Comparison of ENCODE assay signal across 8 mouse cellular contexts in genomic region chr5:124531583-124531930, GRCm38 (mm10). TPM values are rescaled to one million over a fixed set of nuclear protein-coding genes. Genes with fewer than 3 reads are reported as not detected.
A peak's percentile ranks its signal among the peaks of the same experiment; 100 is the strongest.
DNase-seq lines count a peak whose midpoint lies in the region; ATAC-seq and TF ChIP-seq lines count a peak whose summit lies in the region.

No protein-coding gene starts in this region.

- H3K9ac ChIP-seq in embryonic facial prominence, embryonic 11.5 days (replicated peaks; ENCODE audit: low read length), result peak overlapping the region; percentile 53
- peak overlapping the region; percentile 79 for H3K9ac ChIP-seq in midbrain, postnatal 0 days (replicated peaks; ENCODE audit: low read length, poor library complexity, severe bottlenecking)

- intact Hi-C loops in left cerebral cortex, adult 2 months (cut with DNase I), result loop anchor here (10.0 kb wide), 1 partner anchor 177 kb away; no protein-coding TSS in a partner anchor

- ATAC-seq in embryonic facial prominence, embryonic 11.5 days (replicated peaks; ENCODE audit: insufficient number of reproducible peaks, low FRiP score, low TSS enrichment, low read depth), result peak; percentile 75; the same call in 1 of the 2 replicates
- peak; percentile 25 for ATAC-seq in inflammation-experienced regulatory T-cells, adult 6 months
- ATAC-seq in midbrain, postnatal 0 days (ENCODE audit: low FRiP score), result peak; percentile 51; the same call in 1 of the 2 replicates

- H3K4me2 ChIP-seq in embryonic facial prominence, embryonic 11.5 days (ENCODE audit: low read depth, low read length), result peak overlapping the region; percentile 86
- H3K4me2 ChIP-seq in midbrain, postnatal 0 days (ENCODE audit: low read depth, low read length, poor library complexity, severe bottlenecking), result peak overlapping the region; percentile 86

- H3K4me1 ChIP-seq in embryonic facial prominence, embryonic 11.5 days (ENCODE audit: control insufficient read depth, insufficient read depth, low read length), result peaks cover 4% of the 10 kb centered on the region; the same call in 1 of the 2 replicates
- H3K4me1 ChIP-seq in midbrain, postnatal 0 days (ENCODE audit: insufficient read depth, low read length), result peaks cover 9% of the 10 kb centered on the region

- H3K36me3 ChIP-seq in embryonic facial prominence, embryonic 11.5 days (replicated peaks; ENCODE audit: control insufficient read depth, insufficient read depth, low read depth, low read length), result no peaks in the 10 kb centered on the region
- no peaks in the 10 kb centered on the region for H3K36me3 ChIP-seq in midbrain, postnatal 0 days (ENCODE audit: insufficient read depth, low read length)

- 11% methylated on average over 14 of the region's 14 CpGs for WGBS in embryonic facial prominence, embryonic 11.5 days
- 8% methylated on average over 14 of the region's 14 CpGs for WGBS in midbrain, postnatal 0 days

- peak overlapping the region; percentile 93 for H3K4me3 ChIP-seq in left cerebral cortex, adult 2 months
- H3K4me3 ChIP-seq in embryonic facial prominence, embryonic 11.5 days (ENCODE audit: low read depth, low read length), result peak overlapping the region; percentile 66
- peak overlapping the region; percentile 81 for H3K4me3 ChIP-seq in midbrain, postnatal 0 days (ENCODE audit: low read depth, low read length)

- no peaks in the 10 kb centered on the region for H3K9me3 ChIP-seq in embryonic facial prominence, embryonic 11.5 days (replicated peaks; ENCODE audit: control insufficient read depth, low read length)
- H3K9me3 ChIP-seq in midbrain, postnatal 0 days (ENCODE audit: low read length), result no peaks in the 10 kb centered on the region

- H3K27me3 ChIP-seq in embryonic facial prominence, embryonic 11.5 days (ENCODE audit: control insufficient read depth, insufficient read depth, low read length), result no peaks in the 10 kb centered on the region
- no peaks in the 10 kb centered on the region for H3K27me3 ChIP-seq in midbrain, postnatal 0 days (ENCODE audit: insufficient read depth, low read length)

- peak overlapping the region; percentile 97 for H3K27ac ChIP-seq in left cerebral cortex, adult 2 months
- peak overlapping the region; percentile 53 for H3K27ac ChIP-seq in embryonic facial prominence, embryonic 11.5 days (replicated peaks; ENCODE audit: low read depth, low read length)
- H3K27ac ChIP-seq in midbrain, postnatal 0 days (ENCODE audit: low read depth, low read length), result peak overlapping the region; percentile 69

- no peak for TF ChIP-seq CTCF in left cerebral cortex, adult 2 months (IDR thresholded peaks at IDR 0.05)
- TF ChIP-seq CTCF in midbrain, postnatal 0 days (IDR thresholded peaks at IDR 0.05), result no peak

- DNase-seq in left cerebral cortex, adult 2 months (ENCODE audit: extremely low spot score in 1 of 2, low spot score in 2 of 2), result no peak
- DNase-seq in left cerebral cortex, adult 18-20 months (ENCODE audit: low spot score in 2 of 2), result no peak
- DNase-seq in embryonic facial prominence, embryonic 11.5 days (ENCODE audit: low spot score), result no peak
- no peak for DNase-seq in midbrain, postnatal 0 days (ENCODE audit: low spot score)
- no peak for DNase-seq in cerebellum, adult 9-10 months
- DNase-seq in left cerebral cortex, adult 9 months (ENCODE audit: low spot score in 2 of 2), result no peak
- DNase-seq in left cerebral cortex, adult 8-10 months (ENCODE audit: low spot score in 2 of 2), result no peak

RNA-seq across cellular contexts. Expression of gene Rilpl1, which starts 0.4 kb away (rescaled TPM):
- 10 to 100 TPM; 84.6 to 84.8 TPM for total RNA-seq in left cerebral cortex, adult 2 months (2021)
- 10 to 100 TPM; 85.1 to 93.3 TPM for total RNA-seq in left cerebral cortex, adult 18-20 months (2021)
- polyA plus RNA-seq in embryonic facial prominence, embryonic 11.5 days (2014; fragmentation: Nextera tagmentation; extraction: Ambion mirVana), result 26.2 and 29.7 TPM in 2 replicates
- polyA plus RNA-seq in inflammation-experienced regulatory T-cells, adult 6 months (2017; shearing (Covaris generic)), result 1 to 10 TPM in 1 of 3 experiments, under 1 TPM in 2; 0.39 to 1.3 (median 0.91) TPM
- 14.8 and 14.9 TPM in 2 replicates for total RNA-seq in midbrain, postnatal 0 days (2014; rRNA removed)
- polyA plus RNA-seq in midbrain, postnatal 0 days (2015; fragmentation: Nextera tagmentation; extraction: Ambion mirVana), result 11.2 and 11.9 TPM in 2 replicates
- 10 to 100 TPM; 51.6 to 69.0 (median 61.8) TPM for total RNA-seq in left cerebral cortex, adult 8-10 months (2022)

RNA-seq across cellular contexts. Expression of gene Tmed2, which starts 8.9 kb away (rescaled TPM):
- total RNA-seq in left cerebral cortex, adult 2 months (2021), result 10 to 100 TPM; 95.4 to 98.9 TPM
- total RNA-seq in left cerebral cortex, adult 18-20 months (2021), result 100 to 1,000 TPM; 103 to 122 TPM
- 533 and 564 TPM in 2 replicates for polyA plus RNA-seq in embryonic facial prominence, embryonic 11.5 days (2014; fragmentation: Nextera tagmentation; extraction: Ambion mirVana)
- 100 to 1,000 TPM in 1 of 3 experiments, 10 to 100 TPM in 2; 41.3 to 124 (median 59.1) TPM for polyA plus RNA-seq in inflammation-experienced regulatory T-cells, adult 6 months (2017; shearing (Covaris generic))
- total RNA-seq in midbrain, postnatal 0 days (2014; rRNA removed), result 228 and 273 TPM in 2 replicates
- 313 and 326 TPM in 2 replicates for polyA plus RNA-seq in midbrain, postnatal 0 days (2015; fragmentation: Nextera tagmentation; extraction: Ambion mirVana)
- 100 to 1,000 TPM; 104 to 114 (median 110) TPM for total RNA-seq in left cerebral cortex, adult 8-10 months (2022)

RNA-seq across cellular contexts. Expression of gene Ddx55, which starts 21.1 kb away (rescaled TPM):
- 10 to 100 TPM; 25.8 to 28.3 TPM for total RNA-seq in left cerebral cortex, adult 2 months (2021)
- total RNA-seq in left cerebral cortex, adult 18-20 months (2021), result 10 to 100 TPM; 22.6 to 25.9 TPM
- polyA plus RNA-seq in embryonic facial prominence, embryonic 11.5 days (2014; fragmentation: Nextera tagmentation; extraction: Ambion mirVana), result 12.1 and 12.6 TPM in 2 replicates
- 10 to 100 TPM; 14.7 to 22.6 (median 20.1) TPM for polyA plus RNA-seq in inflammation-experienced regulatory T-cells, adult 6 months (2017; shearing (Covaris generic))
- 14.9 and 20.5 TPM in 2 replicates for total RNA-seq in midbrain, postnatal 0 days (2014; rRNA removed)
- polyA plus RNA-seq in midbrain, postnatal 0 days (2015; fragmentation: Nextera tagmentation; extraction: Ambion mirVana), result 21.9 and 26.9 TPM in 2 replicates
- total RNA-seq in left cerebral cortex, adult 8-10 months (2022), result 10 to 100 TPM; 24.9 to 28.0 (median 27.0) TPM

RNA-seq across cellular contexts. Expression of gene Eif2b1, which starts 47.4 kb away (rescaled TPM):
- total RNA-seq in left cerebral cortex, adult 2 months (2021), result 10 to 100 TPM; 35.1 to 37.7 TPM
- total RNA-seq in left cerebral cortex, adult 18-20 months (2021), result 10 to 100 TPM; 30.6 to 31.3 TPM
- 92.2 and 95.1 TPM in 2 replicates for polyA plus RNA-seq in embryonic facial prominence, embryonic 11.5 days (2014; fragmentation: Nextera tagmentation; extraction: Ambion mirVana)
- 10 to 100 TPM; 43.2 to 54.2 (median 51.1) TPM for polyA plus RNA-seq in inflammation-experienced regulatory T-cells, adult 6 months (2017; shearing (Covaris generic))
- total RNA-seq in midbrain, postnatal 0 days (2014; rRNA removed), result 38.4 and 40.2 TPM in 2 replicates
- polyA plus RNA-seq in midbrain, postnatal 0 days (2015; fragmentation: Nextera tagmentation; extraction: Ambion mirVana), result 55.2 and 61.9 TPM in 2 replicates
- total RNA-seq in left cerebral cortex, adult 8-10 months (2022), result 10 to 100 TPM; 30.2 to 38.8 (median 32.8) TPM

RNA-seq across cellular contexts. Expression of gene Gtf2h3, which starts 47.4 kb away (rescaled TPM):
- total RNA-seq in left cerebral cortex, adult 2 months (2021), result 10 to 100 TPM; 26.6 to 28.6 TPM
- 10 to 100 TPM; 25.0 to 29.6 TPM for total RNA-seq in left cerebral cortex, adult 18-20 months (2021)
- 81.5 and 90.1 TPM in 2 replicates for polyA plus RNA-seq in embryonic facial prominence, embryonic 11.5 days (2014; fragmentation: Nextera tagmentation; extraction: Ambion mirVana)
- polyA plus RNA-seq in inflammation-experienced regulatory T-cells, adult 6 months (2017; shearing (Covaris generic)), result 10 to 100 TPM; 59.6 to 62.1 (median 60.8) TPM
- 26.9 and 30.4 TPM in 2 replicates for total RNA-seq in midbrain, postnatal 0 days (2014; rRNA removed)
- polyA plus RNA-seq in midbrain, postnatal 0 days (2015; fragmentation: Nextera tagmentation; extraction: Ambion mirVana), result 24.6 and 27.1 TPM in 2 replicates
- total RNA-seq in left cerebral cortex, adult 8-10 months (2022), result 10 to 100 TPM; 24.3 to 27.5 (median 25.7) TPM

Comparison
In these comparisons a context has a peak if more than half of its experiments do, and no peak if none do; other contexts are left out.
1. ATAC-seq: peak in every context shown above with its lines; median percentile 75 in embryonic facial prominence, embryonic 11.5 days; 51 in midbrain, postnatal 0 days; 25 in inflammation-experienced regulatory T-cells, adult 6 months.